Mouse (Mus musculus): ENCODE results near the gene Psmg3. TPM values are rescaled to one million over a fixed set of nuclear protein-coding genes. Genes with fewer than 3 reads are reported as not detected.
A peak's percentile ranks its signal among the peaks of the same experiment; 100 is the strongest.

The Psmg3 gene
- polyA plus RNA-seq, 1 experiment from 2014 or later, result 70.5 TPM

DNA sequence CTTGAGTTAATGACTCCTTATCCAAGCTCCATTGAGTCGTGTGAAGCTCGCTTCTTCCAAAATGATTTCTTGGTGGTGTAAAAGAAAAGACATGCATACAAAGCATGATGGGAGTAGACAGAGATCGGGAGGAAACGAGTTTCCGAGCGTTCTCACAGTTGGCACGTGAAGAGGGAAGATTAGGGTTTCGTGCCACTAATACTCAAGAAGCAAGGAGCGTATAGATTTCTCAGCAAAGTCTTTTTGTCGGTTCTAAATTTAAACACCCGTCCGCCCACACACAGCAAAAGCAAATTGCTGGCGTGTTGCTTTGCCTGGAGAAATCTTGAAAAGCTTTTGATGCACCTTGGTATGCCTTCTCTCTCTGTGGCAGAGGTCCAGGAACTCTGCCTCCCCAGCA is 2.7 kb upstream of the Psmg3 start:
- Histone ChIP-seq H3K27ac (no peak overlapping the region), H3K4me1 (replicated peaks) (peaks cover 17% of the 10 kb centered on the region), H3K4me2 (no peak overlapping the region), H3K36me3 (peaks cover 5% of the 10 kb centered on the region; the same call in 1 of the 2 replicates), H3K27me3 (no peaks in the 10 kb centered on the region), H3K9me3 (replicated peaks) (no peaks in the 10 kb centered on the region), H3K9ac (no peak overlapping the region), H3K4me3 (replicated peaks) (no peak overlapping the region)
- ATAC-seq (ENCODE audit: low read depth) (no peak), DNase-seq (no peak)
- 64% methylated on average over 13 of the region's 13 CpGs for WGBS (ENCODE audit: insufficient replicate concordance)

DNA sequence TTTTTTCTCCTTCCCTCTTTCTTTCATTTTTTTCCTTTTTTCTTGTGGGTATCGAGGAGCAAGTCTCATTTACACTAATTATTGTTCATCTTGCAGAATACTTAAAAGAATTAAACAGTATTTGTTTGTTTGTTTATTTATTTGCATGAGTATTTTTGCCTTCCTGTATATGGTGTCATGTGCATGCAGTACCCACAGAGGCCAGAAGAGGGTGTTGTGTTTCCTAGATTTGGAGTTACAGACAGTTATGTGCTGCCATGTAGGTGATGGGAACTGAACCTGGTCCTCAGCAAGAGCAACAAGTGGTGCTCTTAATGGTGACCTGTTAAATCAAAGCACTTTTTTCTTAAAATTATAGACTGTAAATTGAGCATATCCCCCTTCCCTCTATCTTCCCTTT is 908 bp upstream of the Psmg3 start:
- no peak overlapping the region for H3K4me3 ChIP-seq (replicated peaks)
- H3K4me2 ChIP-seq, result 0 out of 2 replicates have a peak overlapping the region, but pooled peaks have one; percentile 97
- DNase-seq, result no peak
- ATAC-seq (ENCODE audit: low read depth), result no peak
- peaks cover 25% of the 10 kb centered on the region for H3K4me1 ChIP-seq (replicated peaks)
- H3K9ac ChIP-seq, result no peak overlapping the region
- peaks cover 23% of the 10 kb centered on the region for H3K36me3 ChIP-seq
- WGBS (ENCODE audit: insufficient replicate concordance), result 83% methylated on average over 1 of the region's 1 CpGs
- H3K27me3 ChIP-seq, result no peaks in the 10 kb centered on the region
- no peaks in the 10 kb centered on the region for H3K9me3 ChIP-seq (replicated peaks)
- no peak overlapping the region for H3K27ac ChIP-seq

DNA sequence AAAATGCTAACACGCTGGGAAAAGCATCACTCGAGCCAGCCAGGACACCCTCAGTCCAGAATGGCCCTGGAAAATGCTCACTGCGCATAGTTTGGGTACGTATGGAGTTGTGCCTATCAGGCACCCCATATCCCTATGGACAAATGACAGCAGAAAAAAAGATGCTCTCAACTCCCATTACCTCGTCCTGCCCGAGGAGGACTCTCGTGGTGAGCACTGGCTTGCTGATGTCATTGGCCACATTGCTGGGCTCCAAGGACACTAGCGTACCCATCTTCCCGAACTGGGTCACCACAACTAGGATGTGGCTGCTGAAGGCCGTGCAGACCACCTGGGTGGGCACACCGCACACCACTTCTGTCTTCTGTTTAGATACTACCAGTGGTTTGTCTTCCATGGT is 738 bp downstream of the Psmg3 start:
- Histone ChIP-seq H3K27ac (peak overlapping the region; percentile 82), H3K4me2 (peak overlapping the region; percentile 97), H3K36me3 (peaks cover 38% of the 10 kb centered on the region), H3K9ac (peak overlapping the region; percentile 84), H3K27me3 (no peaks in the 10 kb centered on the region), H3K9me3 (replicated peaks) (no peaks in the 10 kb centered on the region), H3K4me1 (replicated peaks) (peaks cover 36% of the 10 kb centered on the region), H3K4me3 (replicated peaks) (peak overlapping the region; percentile 87)
- 0 out of 2 replicates have a peak, but pooled peaks have one; percentile 7 for ATAC-seq (ENCODE audit: low read depth)
- no peak for DNase-seq
- 31% methylated on average over 11 of the region's 11 CpGs for WGBS (ENCODE audit: insufficient replicate concordance)

DNA sequence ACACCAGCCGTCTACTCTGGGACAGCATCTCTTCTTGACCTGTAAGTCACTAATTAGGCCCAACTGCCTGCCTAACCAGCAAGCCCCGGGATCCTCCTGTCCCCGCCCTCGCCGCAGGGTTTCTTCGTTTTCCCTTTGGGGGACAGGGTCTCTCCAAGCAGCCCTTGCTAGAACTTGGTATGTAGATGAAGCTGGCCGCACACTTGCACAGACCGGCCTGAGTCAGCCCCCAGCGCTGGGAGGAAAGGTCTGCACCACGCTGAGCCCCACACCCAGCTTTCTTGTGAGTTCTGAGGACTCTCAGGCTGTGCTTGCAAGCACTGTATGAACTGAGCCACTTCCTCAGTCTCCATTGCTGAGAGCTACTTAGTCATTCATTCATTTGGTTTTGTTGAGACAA is 2.2 kb downstream of the Psmg3 start:
- Histone ChIP-seq H3K9me3 (replicated peaks) (no peaks in the 10 kb centered on the region), H3K9ac (no peak overlapping the region), H3K27ac (no peak overlapping the region), H3K4me1 (replicated peaks) (peaks cover 45% of the 10 kb centered on the region), H3K27me3 (no peaks in the 10 kb centered on the region), H3K4me2 (0 out of 2 replicates have a peak overlapping the region, but pooled peaks have one; percentile 2), H3K36me3 (peaks cover 38% of the 10 kb centered on the region), H3K4me3 (replicated peaks) (no peak overlapping the region)
- WGBS (ENCODE audit: insufficient replicate concordance), result 88% methylated on average over 10 of the region's 10 CpGs
- DNase-seq (no peak), ATAC-seq (ENCODE audit: low read depth) (no peak)

DNA sequence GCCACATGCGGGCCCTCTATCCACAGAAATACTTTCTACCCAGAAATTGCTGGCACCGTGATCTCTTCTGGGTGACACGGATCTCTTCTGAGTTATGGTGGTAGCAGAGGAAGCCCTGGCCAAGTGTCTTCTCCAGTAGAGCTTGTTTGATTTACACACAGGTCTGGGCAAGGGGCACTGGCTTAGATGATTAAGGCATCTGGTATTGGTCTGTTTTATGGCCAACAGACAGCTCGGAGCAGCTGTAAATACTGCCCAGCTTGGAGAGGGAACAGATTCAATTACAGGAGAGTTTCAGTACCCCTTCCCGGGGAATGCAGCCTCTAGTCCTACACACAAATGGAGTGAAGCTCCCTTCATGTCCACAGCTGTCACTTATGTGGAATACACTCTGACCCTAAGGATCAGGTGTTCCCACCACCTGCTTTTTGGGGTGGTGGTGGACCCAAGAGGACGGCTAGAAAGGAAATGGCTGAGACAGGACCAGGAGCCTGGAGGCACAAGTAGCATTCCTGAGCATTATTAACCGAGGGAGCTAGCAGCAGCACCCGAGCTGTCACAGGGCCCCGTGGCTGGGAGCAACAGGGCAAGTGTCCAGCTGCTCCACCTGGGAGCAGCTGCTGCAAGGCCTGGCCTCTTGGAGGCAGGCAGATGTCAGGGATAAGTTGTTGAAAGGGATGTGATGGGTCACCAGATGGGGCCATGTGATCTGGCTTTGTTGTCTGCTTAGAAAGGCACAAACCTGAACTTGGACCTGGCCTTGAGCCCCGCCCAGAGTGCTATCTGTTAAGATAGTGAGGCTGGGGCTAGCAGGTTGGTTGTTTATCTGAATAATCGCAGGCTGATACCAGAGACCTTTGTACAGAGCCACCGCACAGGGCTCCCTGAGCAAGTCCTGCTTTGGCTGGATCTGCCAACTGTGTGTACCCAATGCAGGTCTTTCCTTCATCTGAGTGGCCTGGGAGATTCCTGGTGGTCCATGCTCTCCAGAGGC is 4.9 kb downstream of the Psmg3 start:
- Histone ChIP-seq H3K4me1 (replicated peaks) (peaks cover 72% of the 10 kb centered on the region), H3K27ac (peak overlapping the region; percentile 58), H3K27me3 (no peaks in the 10 kb centered on the region), H3K4me3 (replicated peaks) (no peak overlapping the region), H3K4me2 (no peak overlapping the region), H3K9ac (0 out of 2 replicates have a peak overlapping the region, but pooled peaks have one; percentile 0), H3K9me3 (replicated peaks) (no peaks in the 10 kb centered on the region), H3K36me3 (peaks cover 38% of the 10 kb centered on the region)
- ATAC-seq (ENCODE audit: low read depth) (no peak), DNase-seq (no peak)
- WGBS (ENCODE audit: insufficient replicate concordance), result 65% methylated on average over 12 of the region's 12 CpGs

DNA sequence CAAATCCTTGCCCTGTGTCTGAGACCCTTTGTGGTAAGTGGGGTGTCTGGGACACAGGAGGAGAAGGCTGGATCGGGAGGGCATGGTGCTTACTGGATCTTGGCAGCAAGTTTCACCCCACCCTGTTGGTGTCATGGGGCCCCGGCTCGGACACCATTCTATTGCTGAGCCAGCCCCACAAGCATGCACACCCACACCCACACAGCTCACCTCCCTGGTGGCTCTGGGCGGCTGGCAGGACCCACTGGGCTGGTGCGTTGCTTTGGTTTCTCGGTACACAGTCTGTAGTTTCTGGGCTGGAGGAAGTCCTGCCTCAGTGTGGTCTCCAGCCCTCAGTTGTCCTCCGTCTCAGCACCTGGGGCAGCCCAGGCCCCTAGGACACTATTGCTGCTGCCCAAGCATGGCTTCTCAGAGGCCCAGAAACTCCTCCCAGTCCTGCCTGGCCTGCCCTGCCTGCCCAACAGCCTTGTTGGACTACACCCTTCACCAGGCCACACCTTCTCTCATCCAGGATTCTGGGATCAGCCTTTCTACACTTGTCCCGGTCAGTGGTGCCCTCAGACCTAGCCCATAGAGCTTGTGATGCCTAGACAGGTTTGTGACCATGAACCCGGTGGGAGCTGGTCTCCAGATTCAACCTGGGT is 7.0 kb downstream of the Psmg3 start, which contains the start of gene Tmem184a:
Gene Tmem184a (minus strand): TSS at position 380 of the 644 bp plus-strand sequence.
- Histone ChIP-seq H3K36me3 (peaks cover 36% of the 10 kb centered on the region), H3K27me3 (no peaks in the 10 kb centered on the region), H3K27ac (peak within 1 kb of the TSS; percentile 83; the same call in 1 of the 2 replicates), H3K9me3 (replicated peaks) (no peaks in the 10 kb centered on the region), H3K4me2 (peak within 1 kb of the TSS; percentile 4; the same call in 1 of the 2 replicates), H3K4me3 (replicated peaks) (no peak within 1 kb of the TSS), H3K4me1 (replicated peaks) (peaks cover 79% of the 10 kb centered on the region), H3K9ac (peak within 1 kb of the TSS; percentile 44; the same call in 1 of the 2 replicates)
- DNase-seq (no peak), ATAC-seq (ENCODE audit: low read depth) (no peak)
- WGBS (ENCODE audit: insufficient replicate concordance), result 77% methylated on average over 9 of the region's 9 CpGs

DNA sequence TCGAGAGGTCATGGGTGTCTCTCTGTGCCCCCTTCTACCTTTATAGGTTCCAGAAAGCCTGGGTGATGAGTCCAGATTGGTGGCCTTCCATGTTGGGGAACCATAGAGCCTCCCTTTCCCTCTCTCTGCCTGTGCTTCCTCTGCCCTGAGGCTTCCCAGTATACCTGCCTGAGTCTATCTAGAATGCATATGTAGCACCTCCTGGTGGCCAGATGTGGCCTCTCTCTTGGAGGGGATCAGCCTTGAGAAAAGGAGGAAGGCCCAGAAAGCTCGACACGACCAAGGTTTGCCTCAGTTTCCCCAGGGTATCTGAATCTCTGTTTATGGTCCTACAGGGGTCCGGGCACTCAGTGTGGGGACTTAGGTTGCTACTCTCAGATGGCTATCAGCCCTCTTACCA is 7.9 kb downstream of the Psmg3 start:
- Histone ChIP-seq H3K9ac (peak overlapping the region; percentile 44), H3K4me2 (peak overlapping the region; percentile 4; the same call in 1 of the 2 replicates), H3K36me3 (peaks cover 28% of the 10 kb centered on the region), H3K27ac (peak overlapping the region; percentile 83), H3K4me1 (replicated peaks) (peaks cover 84% of the 10 kb centered on the region), H3K4me3 (replicated peaks) (no peak overlapping the region), H3K9me3 (replicated peaks) (no peaks in the 10 kb centered on the region), H3K27me3 (peaks cover 5% of the 10 kb centered on the region)
- ATAC-seq (ENCODE audit: low read depth) (peak; percentile 77), DNase-seq (peak; percentile 70)
- 28% methylated on average over 4 of the region's 4 CpGs for WGBS (ENCODE audit: insufficient replicate concordance)

DNA sequence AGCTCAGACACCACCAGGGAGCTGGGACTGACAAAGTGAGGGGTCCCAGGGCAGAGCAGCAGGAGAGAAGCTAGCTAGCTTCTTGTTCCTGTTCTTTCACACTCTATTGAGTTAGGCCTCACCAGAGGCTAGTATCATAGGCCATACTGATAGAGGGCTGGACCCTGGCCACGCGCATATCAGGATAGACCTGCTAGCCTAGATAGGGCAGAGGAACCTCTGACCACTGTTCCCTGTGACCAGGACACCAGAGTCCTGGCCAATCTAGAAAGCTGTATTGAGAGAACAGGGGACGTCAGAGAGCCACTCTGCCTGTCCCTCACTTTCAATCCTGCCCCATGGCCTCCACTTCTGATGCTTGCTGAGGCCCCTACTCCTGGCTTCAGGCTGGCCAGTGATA is 8.6 kb downstream of the Psmg3 start:
- ATAC-seq (ENCODE audit: low read depth) (peak; percentile 19; the same call in 1 of the 2 replicates), DNase-seq (no peak)
- H3K9me3 ChIP-seq (replicated peaks), result no peaks in the 10 kb centered on the region
- WGBS (ENCODE audit: insufficient replicate concordance), result 46% methylated on average over 3 of the region's 3 CpGs
- 0 out of 2 replicates have a peak overlapping the region, but pooled peaks have one; percentile 4 for H3K4me2 ChIP-seq
- H3K36me3 ChIP-seq, result peaks cover 20% of the 10 kb centered on the region
- peak overlapping the region; percentile 83 for H3K27ac ChIP-seq
- H3K4me1 ChIP-seq (replicated peaks), result peaks cover 88% of the 10 kb centered on the region
- peaks cover 11% of the 10 kb centered on the region for H3K27me3 ChIP-seq
- H3K4me3 ChIP-seq (replicated peaks), result no peak overlapping the region
- H3K9ac ChIP-seq, result peak overlapping the region; percentile 44

DNA sequence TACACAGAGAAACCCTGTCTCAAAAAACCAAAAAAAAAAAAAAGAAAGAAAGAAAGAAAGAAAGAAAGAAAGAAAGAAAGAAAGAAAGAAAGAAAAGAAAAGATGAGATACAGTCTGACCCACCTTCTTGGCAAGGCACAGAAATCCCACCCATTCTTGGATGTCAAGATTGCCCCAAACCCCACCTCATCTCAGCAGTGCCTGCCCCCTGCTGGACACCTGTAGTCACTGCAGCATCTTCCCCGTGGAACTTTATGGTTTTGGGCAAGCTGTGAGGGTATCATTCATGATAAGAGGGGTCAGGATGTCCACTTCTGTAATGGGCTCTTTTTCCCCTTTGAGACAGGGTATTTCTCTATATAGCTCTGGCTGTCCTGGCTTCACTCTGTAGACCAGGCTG is 9.4 kb downstream of the Psmg3 start:
- H3K27ac ChIP-seq, result peak overlapping the region; percentile 83
- no peaks in the 10 kb centered on the region for H3K9me3 ChIP-seq (replicated peaks)
- H3K27me3 ChIP-seq, result peaks cover 16% of the 10 kb centered on the region
- peaks cover 88% of the 10 kb centered on the region for H3K4me1 ChIP-seq (replicated peaks)
- H3K36me3 ChIP-seq, result peaks cover 12% of the 10 kb centered on the region
- H3K4me3 ChIP-seq (replicated peaks), result no peak overlapping the region
- DNase-seq (no peak), ATAC-seq (ENCODE audit: low read depth) (no peak)
- peak overlapping the region; percentile 44; the same call in 1 of the 2 replicates for H3K9ac ChIP-seq
- no peak overlapping the region for H3K4me2 ChIP-seq
- WGBS (ENCODE audit: insufficient replicate concordance), result 0% methylated on average over 1 of the region's 1 CpGs

DNA sequence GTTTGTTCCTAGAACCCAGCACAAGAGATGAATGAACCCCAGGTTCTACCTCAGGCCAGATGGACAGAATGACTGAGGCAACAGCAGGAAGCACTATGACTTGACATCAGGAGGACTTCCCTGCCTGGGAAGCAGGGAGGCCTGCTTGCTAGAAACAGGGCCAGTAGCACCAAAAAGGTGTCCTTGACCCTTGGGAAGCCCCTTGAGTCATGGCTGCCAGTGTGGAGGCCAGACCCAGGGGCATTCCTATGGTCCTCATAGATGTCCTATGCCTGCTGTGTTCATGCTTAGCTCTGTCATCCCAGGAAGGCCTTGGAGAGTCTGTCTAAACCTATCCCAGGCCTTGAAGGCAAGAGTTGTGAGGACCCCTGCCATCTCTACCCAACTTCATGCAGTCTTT is 10.2 kb downstream of the Psmg3 start:
- Histone ChIP-seq H3K4me3 (replicated peaks) (no peak overlapping the region), H3K36me3 (peaks cover 5% of the 10 kb centered on the region), H3K27ac (peak overlapping the region; percentile 74), H3K9ac (peak overlapping the region; percentile 33), H3K4me1 (replicated peaks) (peaks cover 89% of the 10 kb centered on the region), H3K4me2 (no peak overlapping the region), H3K27me3 (peaks cover 16% of the 10 kb centered on the region), H3K9me3 (replicated peaks) (no peaks in the 10 kb centered on the region)
- ATAC-seq (ENCODE audit: low read depth), result no peak
- no peak for DNase-seq

DNA sequence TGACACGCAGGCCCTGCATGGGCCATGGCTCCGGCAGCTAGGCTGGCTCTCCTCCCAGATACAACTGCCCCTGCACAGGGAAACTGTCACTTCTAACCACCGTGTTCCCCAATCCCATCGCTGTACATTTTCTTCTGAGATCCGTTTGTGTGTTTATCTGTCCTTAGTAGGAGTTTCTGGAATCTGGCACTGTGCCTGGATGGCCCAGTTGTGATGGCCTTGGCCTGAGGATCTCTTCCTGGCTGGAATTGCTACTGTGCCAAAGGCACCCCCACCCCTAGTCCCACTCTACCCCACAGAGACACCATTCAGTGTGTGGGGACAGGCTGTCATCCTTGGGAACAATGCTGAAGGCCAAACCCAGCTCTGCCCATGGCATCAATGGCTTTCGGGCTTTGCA is 10.7 kb downstream of the Psmg3 start:
- peaks cover 94% of the 10 kb centered on the region for H3K4me1 ChIP-seq (replicated peaks)
- no peak for ATAC-seq (ENCODE audit: low read depth)
- H3K27ac ChIP-seq, result peak overlapping the region; percentile 74
- no peak for DNase-seq
- no peak overlapping the region for H3K4me2 ChIP-seq
- H3K9me3 ChIP-seq (replicated peaks), result no peaks in the 10 kb centered on the region
- H3K27me3 ChIP-seq, result peaks cover 16% of the 10 kb centered on the region
- H3K36me3 ChIP-seq, result no peaks in the 10 kb centered on the region; the same call in 1 of the 2 replicates
- peak overlapping the region; percentile 33; the same call in 1 of the 2 replicates for H3K9ac ChIP-seq
- H3K4me3 ChIP-seq (replicated peaks), result no peak overlapping the region
- WGBS (ENCODE audit: insufficient replicate concordance), result 79% methylated on average over 6 of the region's 6 CpGs

Measured in liver, embryonic 13.5 days (tissue).